Mouse (Mus musculus) cortical plate, adult 2 months (tissue): ENCODE measurements around the gene Kcne3.

Experiments used
- CTCF ChIP-seq: fragments of 200-500 bp; IDR thresholded peaks from 2 replicates; pipeline ENCODE4 v1.5.1; 2011; ENCODE audit warnings: mild to moderate bottlenecking, control low read depth, low read length; ENCODE audit not compliant: insufficient read depth; ENCODE audit errors: extremely low read depth
- POLR2A ChIP-seq: fragments of 200-500 bp; IDR thresholded peaks from 2 replicates; pipeline ENCODE4 v1.6.1; 2011; ENCODE audit warnings: mild to moderate bottlenecking, low read length, control low read depth; ENCODE audit not compliant: insufficient read depth; ENCODE audit errors: extremely low read depth

GRCm38 (mm10) chr7:100150626-100151025 lies 25.7 kb upstream of the Kcne3 start:
- TF ChIP-seq CTCF (no peak), POLR2A (no peak)
